ENCODE assay signal across 12 mouse cellular contexts in the genomic region with DNA sequence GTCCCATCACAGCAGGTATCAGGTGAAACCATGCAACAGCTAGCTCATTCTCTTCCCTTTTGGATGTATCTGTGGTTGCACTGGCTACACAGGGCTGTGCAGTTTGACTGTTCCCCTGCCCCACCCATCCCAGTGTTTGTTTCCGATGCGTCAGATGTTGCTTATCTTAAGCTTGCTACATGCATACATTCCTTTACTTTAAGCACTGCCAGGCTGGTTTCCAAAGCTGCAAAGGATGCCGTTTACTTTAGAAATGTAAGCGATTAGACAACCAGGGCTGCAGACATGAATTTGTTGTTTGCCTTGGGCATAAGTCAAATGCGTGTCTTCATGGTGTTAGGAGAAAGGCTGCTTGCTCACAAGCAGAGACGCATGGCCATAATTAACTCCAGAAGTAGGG.
A peak's percentile ranks its signal among the peaks of the same experiment; 100 is the strongest.
DNase-seq lines count a peak whose midpoint lies in the region; ATAC-seq and TF ChIP-seq lines count a peak whose summit lies in the region.
"Had no signal": no experiment of that assay in that cellular context is flagged by ENCODE, and none has a peak within 500 bp of the region (broad histone marks: within the 10 kb centered on the region; RNA-seq: fewer than 3 reads in every experiment).

No protein-coding gene starts in this region.

- 0 out of 2 replicates have a peak, but pooled peaks cover 3% of the 10 kb centered on the region for H3K9me3 ChIP-seq in lung, postnatal 0 days (ENCODE audit: low read length)
- H3K9me3 ChIP-seq: forebrain, embryonic 12.5 days had no signal

- no peaks in the 10 kb centered on the region for H3K36me3 ChIP-seq in lung, postnatal 0 days (ENCODE audit: insufficient read depth, low read length)
- H3K36me3 ChIP-seq: forebrain, embryonic 12.5 days had no signal

- no peak for TF ChIP-seq POLR2A in embryonic fibroblast, embryonic 13.5 days (IDR thresholded peaks at IDR 0.05; ENCODE audit: low read depth, low read length)

- DNase-seq in urinary bladder, postnatal 25 days (ENCODE audit: low spot score): peak; percentile 12
- no peak for DNase-seq in urinary bladder, adult 2 months (ENCODE audit: low spot score)
- peak; percentile 72 for DNase-seq in lung, postnatal 0 days (ENCODE audit: low spot score)
- DNase-seq in frontal cortex, adult 2 months (ENCODE audit: extremely low spot score in 1 of 2, low spot score in 1 of 2): no peak
- no peak for DNase-seq in thymus, postnatal 36 days
- DNase-seq in left cerebral cortex, postnatal 36 days (ENCODE audit: low spot score in 2 of 2): no peak
- DNase-seq: cerebellum, adult 18-20 months; layer of hippocampus, postnatal 36 days had no signal

- H3K27me3 ChIP-seq in lung, postnatal 0 days (replicated peaks; ENCODE audit: insufficient read depth, low read length): no peaks in the 10 kb centered on the region
- H3K27me3 ChIP-seq: forebrain, embryonic 12.5 days had no signal

- intact Hi-C loops in left cerebral cortex, postnatal 36 days (cut with DNase I): no loop called here

- TF ChIP-seq CTCF in embryonic fibroblast, embryonic 13.5 days (IDR thresholded peaks at IDR 0.05; ENCODE audit: borderline replicate concordance, insufficient read depth, low read length): no peak
- TF ChIP-seq CTCF in lung, postnatal 0 days (IDR thresholded peaks at IDR 0.05): no peak

- ATAC-seq in lung, postnatal 0 days: peak; percentile 89
- ATAC-seq: hindbrain, embryonic 16.5 days had no signal

- H3K27ac ChIP-seq in embryonic fibroblast, embryonic 13.5 days (ENCODE audit: insufficient read depth, low read length): peak overlapping the region; percentile 28; the same call in 1 of the 2 replicates
- H3K27ac ChIP-seq in lung, postnatal 0 days (ENCODE audit: low read length): no peak overlapping the region
- H3K27ac ChIP-seq: forebrain, embryonic 12.5 days had no signal

- 19% methylated on average over 6 of the region's 6 CpGs for WGBS in lung, postnatal 0 days

- H3K4me2 ChIP-seq in lung, postnatal 0 days (replicated peaks; ENCODE audit: low read depth, low read length): no peak overlapping the region
- H3K4me2 ChIP-seq: forebrain, embryonic 12.5 days had no signal

- no peak overlapping the region for H3K4me3 ChIP-seq in embryonic fibroblast, embryonic 13.5 days (ENCODE audit: insufficient read depth, low read length)
- H3K4me3 ChIP-seq in lung, postnatal 0 days (ENCODE audit: low read depth, low read length): no peak overlapping the region
- H3K4me3 ChIP-seq: forebrain, embryonic 12.5 days; myocyte had no signal

- peaks cover 2% of the 10 kb centered on the region; the same call in 1 of the 2 replicates for H3K4me1 ChIP-seq in embryonic fibroblast, embryonic 13.5 days (ENCODE audit: control insufficient read depth, insufficient read depth, low read length)
- peaks cover 6% of the 10 kb centered on the region; the same call in 1 of the 2 replicates for H3K4me1 ChIP-seq in lung, postnatal 0 days (ENCODE audit: insufficient read depth, low read depth, low read length)
- H3K4me1 ChIP-seq: forebrain, embryonic 12.5 days had no signal

- TF ChIP-seq EP300 in lung, postnatal 0 days (IDR thresholded peaks at IDR 0.05): peak; percentile 87

- H3K9ac ChIP-seq in lung, postnatal 0 days (replicated peaks; ENCODE audit: low read depth): no peak overlapping the region
- H3K9ac ChIP-seq: forebrain, embryonic 12.5 days had no signal

Comparison
In these comparisons a context has a peak if more than half of its experiments do, and no peak if none do; other contexts are left out.
1. DNase-seq: peak in urinary bladder, postnatal 25 days (single experiment) and lung, postnatal 0 days (single experiment); none in urinary bladder, adult 2 months (single experiment), frontal cortex, adult 2 months (0 of 2), thymus, postnatal 36 days (0 of 2) and left cerebral cortex, postnatal 36 days (0 of 2).